Mouse (Mus musculus) ovary, postnatal 14 days (tissue): ENCODE measurements at regions not wholly inside any gene's neighbourhood (a gene's known extent, or its start where the extent isn't known, plus 50 kb on each side); places are given as distances from the start of the nearest gene placed in this dataset.
A peak's percentile ranks its signal among the peaks of the same experiment; 100 is the strongest.

Experiments
- DNase-seq: peaks from one replicate; pipeline ENCODE4 v3.0.0; 2022; ENCODE audit warnings: low spot score

DNA sequence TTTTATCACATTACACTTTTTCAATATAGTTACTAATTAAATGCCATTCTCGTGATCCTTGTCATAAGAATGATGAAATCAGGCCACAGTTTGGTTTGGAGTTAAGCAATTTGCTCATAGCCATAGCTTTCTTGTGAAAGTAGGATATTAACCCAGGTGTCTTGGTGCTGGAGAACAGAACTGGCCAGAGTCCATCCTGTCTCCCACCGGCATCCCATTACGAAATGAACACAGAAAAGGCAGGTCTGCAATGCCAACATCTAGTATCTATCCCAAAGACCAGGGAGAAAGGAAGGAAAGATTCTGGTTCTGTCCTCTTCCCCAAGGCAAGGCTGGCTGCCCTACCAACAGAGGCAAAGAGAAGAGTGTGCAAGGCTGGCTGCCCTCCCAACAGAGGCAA lies 61.6 kb upstream of the Avpr1a start:
- DNase-seq = no peak

DNA sequence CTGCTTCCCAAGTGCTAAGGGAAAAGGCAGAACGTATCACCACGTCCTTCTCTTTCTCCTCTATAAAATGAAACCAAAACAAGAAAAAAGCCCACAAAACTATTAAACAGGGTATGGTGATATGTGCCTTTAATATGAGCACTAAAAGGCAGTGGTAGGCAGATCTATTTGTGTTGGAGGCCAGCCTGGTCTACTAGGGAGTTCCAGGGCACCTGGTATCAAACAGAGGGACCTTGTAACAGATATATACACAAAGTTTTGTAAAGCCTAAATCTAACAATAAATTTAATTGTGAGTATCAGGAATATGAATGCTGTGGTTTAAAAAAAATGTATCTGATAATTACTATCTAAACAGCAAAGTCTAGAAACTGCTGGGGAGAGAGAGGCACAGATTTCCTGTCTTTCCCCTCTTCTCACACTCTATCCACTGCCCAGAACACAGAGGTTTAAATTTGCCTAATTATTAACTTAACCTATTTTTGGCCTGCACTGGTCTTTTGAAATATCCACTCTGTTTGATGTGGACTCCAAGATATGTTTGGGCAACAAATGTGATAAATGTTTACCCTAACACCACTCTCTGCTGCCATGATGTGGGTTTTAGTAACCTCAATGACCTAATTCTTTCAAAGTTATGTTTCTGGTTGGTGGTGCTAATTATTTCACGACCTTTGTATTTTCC lies 68.5 kb upstream of the Avpr1a start:
- no peak for DNase-seq

DNA sequence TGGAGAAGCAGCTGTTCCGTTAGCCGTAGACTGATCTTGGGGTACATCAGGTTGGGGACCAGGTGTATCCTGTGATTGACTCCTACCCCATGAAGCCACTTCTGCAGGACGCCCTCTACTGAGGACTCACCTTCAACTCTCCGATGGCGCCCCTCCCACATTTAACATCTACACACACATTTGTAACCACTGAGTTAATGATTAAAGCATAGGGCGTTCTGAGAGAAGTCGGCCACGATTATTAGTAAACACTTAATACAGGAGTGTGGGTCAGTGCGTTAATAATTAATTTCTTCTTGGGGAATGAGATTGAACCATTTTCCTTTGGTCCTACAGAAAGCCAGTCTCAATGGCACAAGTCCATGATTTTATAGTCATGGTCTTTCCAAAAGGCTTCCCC lies 105.0 kb upstream of the Avpr1a start:
- DNase-seq = no peak

DNA sequence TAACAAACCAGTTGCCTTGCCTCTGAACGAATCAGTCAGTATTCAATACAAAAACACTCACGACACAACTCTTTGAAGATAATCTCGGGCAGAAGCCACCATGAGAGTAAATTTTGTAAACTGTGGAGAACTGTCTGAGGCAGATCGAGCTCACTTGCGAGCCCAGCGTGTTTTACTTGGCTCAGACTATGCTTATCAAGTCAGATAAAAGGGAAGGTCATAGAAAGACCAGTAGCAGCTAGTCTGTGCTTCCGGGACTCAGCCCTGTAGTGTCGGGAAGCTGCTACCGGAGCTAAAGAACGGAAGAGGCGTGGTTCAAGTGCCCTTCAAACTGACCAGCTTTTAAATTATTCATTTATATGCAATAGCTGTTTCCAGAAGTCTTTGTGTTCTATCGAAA lies 105.9 kb upstream of the Avpr1a start:
- no peak for DNase-seq

- no peak for DNase-seq
These were observed 121.4 kb upstream of the Avpr1a start for GRCm38 (mm10) chr10:122326851-122327250.

- no peak for DNase-seq
These were observed 129.4 kb upstream of the Avpr1a start for GRCm38 (mm10) chr10:122318886-122319285.

GRCm38 (mm10) chr10:122310646-122311193 lies 137.6 kb upstream of the Avpr1a start:
- no peak for DNase-seq

GRCm38 (mm10) chr10:122308691-122309090 lies 139.6 kb upstream of the Avpr1a start:
- DNase-seq = no peak

GRCm38 (mm10) chr10:122302259-122302658 lies 146.0 kb upstream of the Avpr1a start:
- no peak for DNase-seq

DNA sequence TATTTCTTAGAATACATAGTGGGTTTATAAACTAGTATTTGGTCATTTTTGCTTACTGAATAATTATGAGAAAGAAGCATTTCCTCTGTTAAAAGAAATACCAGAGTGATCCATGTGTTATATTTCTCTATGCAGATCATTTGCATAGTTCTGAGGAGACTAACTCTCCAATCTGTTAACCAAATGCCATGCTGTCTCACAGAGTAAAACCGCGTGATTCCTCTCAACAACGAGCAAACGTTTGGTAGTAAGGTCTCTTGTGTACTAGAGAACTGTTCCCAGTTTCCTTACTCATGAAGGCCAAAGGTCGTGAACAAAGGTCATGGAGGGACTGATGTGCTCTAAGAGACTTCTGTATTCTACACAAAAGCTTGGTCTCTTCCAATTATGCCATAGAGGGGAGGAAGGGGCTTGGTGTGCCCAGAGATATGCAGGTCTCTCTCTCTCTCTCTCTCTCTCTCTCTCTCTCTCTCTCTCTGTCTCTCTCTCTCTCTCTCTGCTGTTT lies 152.3 kb upstream of the Avpr1a start:
- DNase-seq = no peak

DNA sequence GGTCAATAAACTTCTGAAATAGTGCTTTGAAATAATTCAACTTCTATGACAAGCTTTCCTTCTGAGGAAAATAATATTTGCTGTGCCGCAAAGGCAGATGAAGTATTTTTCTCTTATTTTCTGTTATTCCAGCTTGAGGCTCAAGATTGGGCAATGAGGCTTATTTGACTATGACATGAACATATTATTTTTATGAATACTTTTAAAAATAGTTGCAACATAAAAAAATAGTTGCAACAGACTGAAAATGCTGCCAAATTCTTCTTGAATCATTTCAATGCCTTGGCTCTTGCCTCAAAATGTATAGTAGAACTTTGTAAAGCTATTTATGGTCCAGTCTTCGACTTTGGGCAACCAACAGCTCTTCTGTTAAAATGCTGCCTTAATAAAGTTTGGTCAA lies 156.7 kb upstream of the Avpr1a start:
- DNase-seq = no peak

DNA sequence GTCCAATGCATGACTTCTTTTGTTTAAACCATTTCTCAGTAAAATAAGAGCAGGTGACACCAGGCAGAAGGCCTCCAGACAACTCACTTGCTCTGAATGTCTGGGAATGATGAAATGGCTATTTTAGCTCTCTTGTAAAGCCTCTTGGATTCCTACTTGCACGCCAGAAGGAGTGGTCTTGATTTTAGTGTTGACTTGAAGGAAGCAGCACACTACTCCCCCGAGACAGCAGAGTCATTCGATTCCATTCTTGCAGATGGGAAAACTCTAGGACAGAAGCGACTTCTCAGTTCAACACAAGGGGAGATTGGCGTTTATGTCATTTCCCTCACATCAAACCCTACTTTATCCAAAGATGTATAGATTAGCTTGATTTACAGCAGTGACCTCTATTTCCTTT lies 157.2 kb upstream of the Avpr1a start:
- DNase-seq = no peak

GRCm38 (mm10) chr10:122274885-122275284 lies 173.4 kb upstream of the Avpr1a start:
- DNase-seq = no peak

DNA sequence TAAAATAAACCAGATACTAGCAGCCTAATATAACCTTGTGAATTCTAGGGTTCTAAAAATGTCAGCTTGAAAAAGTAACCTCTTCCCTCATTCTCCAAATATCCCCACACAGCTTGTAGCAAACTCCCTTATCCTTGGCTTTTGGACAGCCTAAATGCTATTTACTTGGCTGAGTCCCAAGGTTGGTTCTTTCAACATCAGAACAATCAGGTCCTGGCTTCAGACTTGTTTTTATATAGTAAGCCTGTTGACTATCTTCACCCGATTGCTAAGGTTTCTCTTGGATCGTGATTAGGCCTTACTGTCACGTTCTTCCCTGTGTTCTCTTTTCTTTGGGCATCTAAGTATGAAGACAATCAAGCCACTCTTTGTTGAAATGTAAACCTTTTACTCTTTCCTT lies 174.1 kb upstream of the Avpr1a start:
- DNase-seq = peak; percentile 9

- DNase-seq = no peak
These were observed 166.9 kb upstream of the Rxylt1 start for GRCm38 (mm10) chr10:122264070-122264469.

DNA sequence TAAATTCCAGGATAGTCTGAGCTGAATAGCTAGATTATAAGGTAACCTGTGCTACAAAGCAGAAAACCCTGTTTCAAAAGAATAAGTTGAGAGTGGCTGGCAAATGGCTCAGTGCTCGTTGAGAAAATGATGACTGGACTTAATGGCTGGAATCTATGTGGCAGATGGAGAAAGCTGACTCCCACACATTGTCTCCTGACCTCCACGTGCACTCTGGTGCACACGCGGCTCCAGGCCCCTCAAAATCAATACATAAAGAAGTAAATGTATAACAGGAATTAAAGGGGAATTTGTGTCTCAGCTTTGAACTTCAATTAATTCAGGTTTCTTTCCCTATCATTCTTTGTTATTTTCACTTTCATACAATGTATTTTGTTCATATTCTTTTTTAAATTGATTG lies 162.2 kb upstream of the Rxylt1 start:
- DNase-seq = no peak

GRCm38 (mm10) chr10:122258711-122259110 lies 161.5 kb upstream of the Rxylt1 start:
- no peak for DNase-seq

DNA sequence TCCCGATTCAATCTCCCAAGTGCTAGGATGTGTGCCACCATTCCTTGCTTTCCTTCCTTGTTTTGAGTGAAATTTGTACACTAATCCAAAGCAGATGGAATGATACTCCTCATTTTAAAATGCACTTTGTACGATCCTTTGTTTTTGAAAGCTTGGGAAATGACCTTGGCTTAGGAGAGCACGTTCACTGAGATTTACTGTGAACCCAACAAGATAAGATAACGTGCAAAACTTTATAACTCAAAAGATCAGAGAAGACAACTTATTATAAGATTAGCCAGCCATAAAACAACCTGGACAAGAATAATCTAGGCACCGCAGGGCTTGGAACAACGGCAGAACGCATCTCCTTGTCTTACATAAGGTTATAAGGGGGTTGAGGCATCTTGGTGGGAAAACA lies 134.6 kb upstream of the Rxylt1 start:
- no peak for DNase-seq

DNA sequence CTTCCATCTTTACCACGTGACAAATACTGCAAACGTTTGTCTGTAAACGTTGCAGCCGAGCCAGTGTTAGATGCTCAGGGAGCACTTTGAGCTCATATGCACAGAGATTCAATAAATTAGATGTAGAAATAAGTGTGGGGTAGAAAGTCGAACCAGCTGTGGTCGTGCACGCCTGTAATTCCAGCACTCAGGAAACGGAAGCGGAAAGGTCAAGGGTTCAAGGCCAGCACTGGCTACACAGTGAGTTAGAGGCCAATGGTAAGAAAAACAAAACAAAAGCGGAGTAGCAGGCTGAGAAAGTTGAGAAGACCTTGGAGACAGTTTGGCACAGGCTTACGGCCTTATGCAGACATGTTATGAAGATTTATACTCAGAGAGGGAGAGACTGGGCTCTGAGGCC lies 133.6 kb upstream of the Rxylt1 start:
- peak; percentile 36 for DNase-seq

GRCm38 (mm10) chr10:122225679-122226078 lies 128.5 kb upstream of the Rxylt1 start:
- DNase-seq = no peak

GRCm38 (mm10) chr10:122223076-122223475 lies 125.9 kb upstream of the Rxylt1 start:
- no peak for DNase-seq

DNA sequence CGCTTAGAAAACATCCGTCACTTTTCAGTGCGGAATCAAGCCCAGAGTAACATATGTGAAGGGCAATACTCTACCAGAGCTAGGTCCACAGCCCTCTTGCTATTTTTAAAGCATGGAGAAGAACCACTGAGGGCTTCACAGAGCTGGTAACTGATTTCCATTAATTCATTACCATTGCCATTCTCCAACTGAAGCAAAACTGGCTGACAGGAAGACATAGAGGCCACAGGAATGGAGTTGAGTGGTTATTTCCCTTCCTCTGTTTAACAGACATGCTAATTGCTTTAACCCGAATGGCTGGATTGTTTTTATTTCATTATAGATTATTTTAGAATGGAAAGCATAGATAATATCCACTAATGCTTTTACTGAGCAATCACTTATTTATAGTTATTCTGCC lies 120.4 kb upstream of the Rxylt1 start:
- no peak for DNase-seq

GRCm38 (mm10) chr10:122199791-122200190 lies 102.6 kb upstream of the Rxylt1 start:
- no peak for DNase-seq

- DNase-seq = no peak
These were observed 100.5 kb upstream of the Rxylt1 start for GRCm38 (mm10) chr10:122197703-122198102.
